Mouse (Mus musculus): ENCODE results near the gene Zfp335.

GRCm38 (mm10) chr2:164888996-164889395 is 22.6 kb downstream of the Zfp335 start:
- TF ChIP-seq EP300 (IDR thresholded peaks at IDR 0.05; ENCODE audit: insufficient read depth, low read depth, low read length) (no peak), CTCF (IDR thresholded peaks at IDR 0.05) (no peak)
